Mouse (Mus musculus) heart, embryonic 15.5 days (tissue): Measurements from ENCODE around the gene Sox3. TPM values are rescaled to one million over a fixed set of nuclear protein-coding genes. Genes with fewer than 3 reads are reported as not detected.

ENCODE experiments used
- ATAC-seq: fragments of 200-750 bp; cut with Nextera tagmentation; replicated peaks from 2 replicates; pipeline ENCODE4 v1.8.0; 2017; ENCODE audit warnings: low read depth, moderate TSS enrichment; ENCODE audit not compliant: insufficient number of reproducible peaks, insufficient read depth, low FRiP score
- H3K27ac ChIP-seq: fragments of 300-500 bp; sonication (generic); 2 replicates; pipeline ENCODE4 v1.5.1; 2015; ENCODE audit warnings: mild to moderate bottlenecking, inconsistent platforms
- H3K27me3 ChIP-seq: fragments of 300-500 bp; sonication (generic); 2 replicates; pipeline ENCODE4 v1.6.1; 2015; ENCODE audit warnings: inconsistent platforms
- H3K36me3 ChIP-seq: fragments of 300-500 bp; sonication (generic); 2 replicates; pipeline ENCODE4 v1.6.1; 2015; ENCODE audit warnings: mild to moderate bottlenecking, inconsistent platforms
- H3K4me1 ChIP-seq: fragments of 300-500 bp; sonication (generic); replicated peaks from 2 replicates; pipeline ENCODE4 v1.6.1; 2015; ENCODE audit warnings: inconsistent platforms
- H3K4me2 ChIP-seq: fragments of 300-500 bp; sonication (generic); 2 replicates; pipeline ENCODE4 v1.6.1; 2015; ENCODE audit warnings: inconsistent platforms, mild to moderate bottlenecking, moderate library complexity
- H3K4me3 ChIP-seq: fragments of 300-500 bp; sonication (generic); 2 replicates; pipeline ENCODE4 v1.5.1; 2015; ENCODE audit warnings: mild to moderate bottlenecking, inconsistent platforms
- H3K9ac ChIP-seq: fragments of 300-500 bp; sonication (generic); 2 replicates; pipeline ENCODE4 v1.6.1; 2015; ENCODE audit warnings: mild to moderate bottlenecking, inconsistent platforms
- H3K9me3 ChIP-seq: fragments of 300-500 bp; sonication (generic); replicated peaks from 2 replicates; pipeline ENCODE4 v1.6.1; 2016; ENCODE audit warnings: inconsistent platforms
- WGBS: fragments of 180-500 bp; shearing (Covaris S2); methylation state at CpG from one replicate; pipeline ENCODE4 v1.1.7; 2015; ENCODE audit warnings: mixed read lengths; 5-methylcytosine and 5-hydroxymethylcytosine counted together
- polyA plus RNA-seq: library from polyadenylated mRNA; unstranded; fragments of >200 nt; fragmentation: Nextera tagmentation; extraction: Ambion mirVana; gene quantifications from 2 replicates; pipeline ENCODE4 v1.2.1, GENCODE M21; 2015

The Sox3 gene
- polyA plus RNA-seq, 1 experiment from 2014 or later, result 0.49 TPM

- H3K9ac ChIP-seq, result no peak overlapping the region
- no peak overlapping the region for H3K27ac ChIP-seq
- H3K4me1 ChIP-seq, result peaks cover 14% of the 10 kb centered on the region
- no peak overlapping the region for H3K4me3 ChIP-seq
- WGBS, result 19% methylated on average over 17 of the region's 17 CpGs
- H3K27me3 ChIP-seq, result peaks cover 58% of the 10 kb centered on the region
- no peaks in the 10 kb centered on the region for H3K36me3 ChIP-seq
- H3K9me3 ChIP-seq, result no peaks in the 10 kb centered on the region
- no peak for ATAC-seq
- no peak overlapping the region; the same call in 1 of the 2 replicates for H3K4me2 ChIP-seq
Observed at GRCm38 (mm10) chrX:60889956-60890485, 3.2 kb downstream of the Sox3 start.
